Mouse (Mus musculus): ENCODE measurements around the gene Cnp.

- TF ChIP-seq CTCF (IDR thresholded peaks at IDR 0.05; ENCODE audit: insufficient read depth, low read length) (no peak), POLR2A (IDR thresholded peaks at IDR 0.05; ENCODE audit: borderline replicate concordance, extremely low read depth, low read depth, low read length) (no peak)
These were observed 9.9 kb downstream of the Cnp start for GRCm38 (mm10) chr11:100584561-100584961.
